Mouse (Mus musculus): ENCODE measurements around the gene Iqgap2. TPM values are rescaled to one million over a fixed set of nuclear protein-coding genes. Genes with fewer than 3 reads are reported as not detected.

The Iqgap2 gene
- polyA plus RNA-seq, 1 experiment: 12.7 TPM

DNA sequence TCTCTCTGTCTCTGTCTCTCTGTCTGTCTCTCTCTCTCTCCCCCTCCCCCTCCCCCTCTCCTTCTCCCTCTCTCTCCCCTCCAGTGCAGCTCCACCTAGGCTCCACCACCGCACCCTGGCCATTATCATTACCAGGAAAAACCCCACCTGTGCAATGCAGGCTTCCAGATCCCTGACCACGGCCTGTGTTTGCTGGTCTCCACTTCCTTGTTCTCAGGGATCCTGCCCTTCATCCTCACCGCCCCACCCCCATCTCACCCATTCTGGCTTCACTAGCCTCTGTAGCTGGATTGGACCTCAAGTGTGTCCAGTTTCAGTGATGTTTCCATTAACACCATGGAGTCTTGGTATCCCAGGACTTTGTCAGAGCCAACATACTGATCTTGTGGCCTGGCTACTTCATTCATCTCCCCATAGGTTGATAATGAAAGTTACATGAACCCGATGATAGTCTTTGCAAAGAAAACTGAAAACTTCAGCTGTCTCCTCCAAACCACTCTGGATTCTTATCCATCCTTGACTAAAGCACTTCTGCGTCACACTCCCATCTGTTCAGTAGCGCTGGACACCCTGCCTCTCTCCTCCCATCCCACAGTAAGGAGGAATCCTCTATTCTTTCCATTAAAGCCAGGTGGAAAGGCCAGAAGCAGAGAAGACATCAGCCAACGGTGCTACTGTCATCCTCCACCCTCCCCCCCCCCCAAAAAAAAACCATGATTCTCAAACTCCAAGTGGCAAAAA, 62.1 kb downstream of the Iqgap2 start:
- no peak for DNase-seq (ENCODE audit: low read depth)

DNA sequence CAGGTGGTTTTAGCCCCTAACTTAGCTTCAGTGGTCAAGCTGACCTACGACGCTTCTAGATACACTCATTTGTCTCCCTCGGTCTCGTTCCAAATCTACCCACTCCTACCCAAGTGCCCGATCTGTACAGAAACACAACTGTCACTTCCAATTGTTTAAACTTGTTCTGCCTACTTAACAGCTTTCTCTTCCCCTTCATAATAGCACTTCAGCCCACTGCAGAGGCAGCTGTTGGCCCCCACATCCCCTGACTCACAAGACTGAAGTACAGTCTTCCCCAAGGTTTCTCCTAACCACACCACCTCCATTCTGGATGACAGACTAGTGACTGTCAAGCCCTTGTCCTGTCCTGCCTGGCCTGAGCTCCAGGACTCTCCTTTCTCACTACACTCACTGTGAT, 63.1 kb downstream of the Iqgap2 start:
- no peak for DNase-seq (ENCODE audit: low read depth)

DNA sequence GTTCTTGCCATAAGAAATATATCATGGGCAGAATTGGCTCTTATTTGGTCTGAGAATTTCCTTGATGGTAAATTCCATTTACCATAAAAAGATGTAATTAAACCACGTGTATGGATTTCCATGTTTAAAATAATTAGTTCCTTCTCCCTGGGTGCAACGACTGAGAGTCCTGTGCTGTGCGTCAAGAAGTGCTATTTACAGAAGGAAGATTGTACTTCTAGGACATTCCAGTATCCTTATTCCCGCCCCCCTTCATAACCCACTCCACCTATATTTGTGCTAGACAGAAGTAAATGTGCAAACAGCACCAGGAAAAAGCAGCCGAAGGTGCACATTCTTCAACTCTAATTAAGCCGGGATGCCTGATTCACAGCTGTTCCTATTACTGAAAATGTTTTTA, 65.5 kb downstream of the Iqgap2 start:
- no peak for DNase-seq (ENCODE audit: low read depth)

DNA sequence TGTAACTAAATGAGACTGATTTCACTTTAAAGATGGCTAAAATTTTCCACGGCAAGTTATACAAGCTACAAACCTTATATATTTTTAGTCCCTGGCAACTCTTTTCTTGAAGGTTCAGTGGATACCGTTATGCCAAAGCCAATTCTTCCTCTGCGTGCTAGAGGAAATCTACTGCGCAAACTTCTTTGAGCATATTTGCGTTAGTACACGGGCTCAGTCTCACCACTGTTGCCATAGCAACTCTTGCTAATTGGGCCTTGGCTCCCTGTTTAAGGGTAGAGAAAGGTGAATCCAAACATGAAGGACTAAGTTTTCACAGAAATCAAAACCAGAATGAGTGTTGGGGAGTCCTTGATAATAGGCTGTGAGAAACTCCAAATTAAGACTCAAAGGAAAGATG, 68.8 kb downstream of the Iqgap2 start:
- DNase-seq (ENCODE audit: low read depth): no peak

DNA sequence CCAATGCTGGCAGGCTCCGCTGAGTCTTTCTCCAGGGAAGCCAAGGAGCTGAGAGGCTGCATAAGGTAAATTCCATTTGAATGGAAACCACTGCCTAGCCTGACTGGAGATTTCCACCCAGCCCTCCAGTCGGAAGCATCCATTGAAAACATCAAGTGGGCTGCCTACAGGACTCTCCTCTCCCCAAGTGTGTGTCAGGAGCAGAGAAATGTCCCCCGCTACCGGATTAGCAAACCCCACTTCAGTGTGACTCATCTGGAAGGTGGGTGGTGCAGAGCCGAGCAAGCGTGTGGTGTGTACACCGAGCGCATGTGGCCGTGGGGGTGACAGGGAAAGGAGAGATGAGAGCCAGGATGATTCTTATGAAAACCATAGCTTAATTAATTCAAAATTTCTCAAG, 71.7 kb downstream of the Iqgap2 start:
- no peak for DNase-seq (ENCODE audit: low read depth)

DNA sequence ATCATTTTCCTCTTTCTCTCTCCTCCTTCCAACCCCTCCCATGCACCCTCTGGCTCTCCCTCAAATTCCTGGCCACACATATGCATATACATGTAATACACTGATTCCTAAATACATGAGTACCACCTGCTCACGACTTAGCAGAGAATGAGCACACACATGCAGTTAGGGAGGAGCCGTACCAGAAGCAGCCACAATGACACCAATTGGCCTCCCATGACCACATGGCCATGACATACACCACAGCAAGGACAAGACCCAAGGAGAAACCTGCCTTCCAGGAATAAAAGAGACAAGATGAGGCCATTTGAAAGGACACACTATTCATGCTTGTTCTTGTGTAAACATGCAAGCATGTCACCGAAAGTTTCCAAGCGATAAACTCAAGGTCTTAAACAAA, 72.8 kb downstream of the Iqgap2 start:
- no peak for DNase-seq (ENCODE audit: low read depth)

DNA sequence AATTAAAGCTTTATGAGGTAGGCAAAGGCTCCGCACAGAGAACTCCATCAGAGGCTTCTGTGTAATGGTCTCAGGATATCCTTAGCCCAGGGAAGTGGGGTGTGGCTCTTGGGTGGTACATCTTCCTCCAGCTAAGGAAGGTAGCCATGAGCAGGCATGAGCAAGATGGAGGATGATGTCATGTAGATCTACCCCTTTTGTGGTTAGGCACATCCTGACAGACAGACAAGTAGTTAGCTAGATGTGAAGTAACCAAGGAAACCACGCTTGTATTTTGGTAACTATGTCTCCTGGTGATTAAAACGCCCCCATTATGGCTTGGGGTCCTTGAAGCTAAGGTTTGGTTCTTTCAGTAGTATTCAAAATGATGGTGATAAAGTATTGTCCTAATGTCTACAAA, 78.1 kb downstream of the Iqgap2 start:
- DNase-seq (ENCODE audit: low read depth): no peak

DNA sequence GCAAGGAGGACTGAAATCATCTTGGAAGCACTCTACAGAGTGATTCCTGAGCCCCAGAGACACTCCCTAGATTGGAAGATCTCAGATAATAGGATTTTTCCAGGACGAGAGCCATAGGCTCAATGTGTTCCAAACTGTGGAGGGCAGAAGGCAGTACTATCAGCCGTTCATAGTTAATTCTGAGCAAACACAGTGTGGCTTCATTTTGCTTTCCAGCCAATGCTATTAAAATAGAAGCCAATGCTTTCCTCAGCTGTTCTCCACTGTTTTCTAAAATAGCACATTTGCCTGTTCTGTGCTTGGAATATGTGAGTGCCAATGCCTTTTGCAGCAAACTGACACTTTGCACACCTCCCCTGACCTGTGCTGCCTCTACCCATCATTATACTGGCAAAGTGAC, 80.9 kb downstream of the Iqgap2 start:
- DNase-seq (ENCODE audit: low read depth): no peak

DNA sequence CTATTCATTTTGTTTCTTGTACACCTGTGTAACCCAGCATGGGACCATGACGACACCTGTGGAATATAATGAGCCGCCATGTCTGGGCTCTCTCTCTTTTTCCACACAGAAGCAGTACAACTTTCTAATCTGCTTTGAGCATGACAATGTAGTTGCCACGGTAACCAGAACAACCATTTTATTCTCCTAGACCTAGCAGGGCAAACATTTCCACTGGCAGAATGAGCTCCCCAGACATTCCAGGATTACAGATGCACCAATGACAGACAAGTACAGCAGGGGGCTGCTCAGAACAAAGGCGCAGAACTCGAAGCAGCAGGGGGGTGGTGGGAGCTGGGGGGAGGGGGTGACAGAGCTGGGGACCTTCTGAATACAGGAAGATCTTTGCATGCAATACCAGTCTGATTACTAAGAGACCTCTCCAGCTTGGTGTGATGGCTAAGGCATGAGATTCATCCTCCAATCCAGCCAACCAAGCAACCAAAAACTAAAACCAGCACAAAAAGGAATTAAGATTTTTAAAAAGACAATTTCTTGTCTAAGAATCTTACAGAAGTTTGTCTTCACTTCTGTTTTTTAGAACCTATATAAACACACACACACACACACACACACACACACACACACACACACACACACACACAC, 84.5 kb downstream of the Iqgap2 start:
- no peak for DNase-seq (ENCODE audit: low read depth)

DNA sequence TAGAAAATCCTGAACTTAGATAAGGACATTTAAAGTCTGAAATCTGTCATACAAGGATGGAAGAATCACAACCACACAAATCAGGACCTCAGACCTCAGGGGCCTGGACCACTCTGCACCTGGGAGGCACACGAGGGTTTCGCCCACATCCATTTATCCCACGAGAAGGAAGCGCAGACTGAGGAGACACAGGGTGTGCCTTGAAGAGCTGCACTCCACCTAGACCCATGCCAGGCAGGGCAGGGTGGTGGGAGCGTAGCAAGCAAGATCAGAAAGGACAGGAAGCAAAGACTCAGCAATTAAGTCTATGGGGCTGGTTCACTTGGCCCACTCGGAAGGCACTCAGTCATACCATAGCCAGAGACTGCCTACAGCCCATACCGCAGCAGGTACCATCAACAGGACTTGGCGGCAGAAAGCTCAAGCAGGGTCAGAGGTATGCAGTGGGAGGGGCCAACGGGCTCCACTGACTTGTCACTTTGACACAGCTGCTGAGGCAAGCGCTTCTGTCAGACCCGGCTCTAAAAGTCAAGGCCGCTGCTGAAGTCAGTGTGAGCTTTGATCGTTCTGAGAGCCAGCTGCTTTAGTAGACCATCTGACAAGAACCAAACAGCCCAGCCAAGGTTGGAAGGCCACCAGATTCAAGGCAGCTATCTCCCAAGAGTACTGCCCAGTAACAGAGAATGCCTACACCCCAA, 86.1 kb downstream of the Iqgap2 start:
- no peak for DNase-seq (ENCODE audit: low read depth)

DNA sequence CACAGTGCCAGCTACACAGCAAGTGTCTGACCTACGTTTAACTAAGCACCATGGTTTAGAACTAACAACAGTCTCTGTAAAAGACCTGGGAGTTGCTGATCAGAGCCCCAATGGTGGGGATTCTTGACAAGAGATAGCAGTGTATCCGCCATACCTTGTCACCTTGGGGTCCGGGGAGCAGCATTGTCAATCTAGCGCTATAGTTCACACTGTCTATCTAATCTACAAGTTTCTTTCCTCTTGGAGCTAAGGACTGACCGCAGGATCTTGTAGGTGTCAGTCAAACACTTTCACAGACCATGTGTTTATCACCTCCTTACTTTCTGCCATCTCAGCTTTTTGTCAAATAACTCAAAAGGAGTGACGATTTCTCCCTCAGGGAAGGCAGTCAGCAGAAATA, 87.6 kb downstream of the Iqgap2 start:
- no peak for DNase-seq (ENCODE audit: low read depth)

DNA sequence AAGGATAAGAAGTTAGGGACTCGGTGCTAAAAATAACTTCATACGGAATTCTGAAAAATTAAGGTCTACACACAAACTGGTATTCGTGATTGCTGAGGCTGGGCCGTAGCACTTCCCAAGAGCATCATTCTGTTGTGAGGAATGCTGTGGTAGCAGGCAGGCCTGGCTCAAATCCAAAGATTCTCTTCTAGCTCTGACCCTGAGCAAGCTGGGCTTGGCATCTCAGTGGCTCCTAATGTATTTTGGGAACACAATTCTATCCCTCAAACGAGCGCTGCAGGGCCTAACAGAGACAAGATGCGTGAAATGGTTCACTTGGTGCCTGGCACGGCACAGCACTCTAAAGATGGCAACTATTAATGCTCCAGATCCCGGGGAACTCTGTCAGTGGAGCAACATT, 90.8 kb downstream of the Iqgap2 start:
- no peak for DNase-seq (ENCODE audit: low read depth)

DNA sequence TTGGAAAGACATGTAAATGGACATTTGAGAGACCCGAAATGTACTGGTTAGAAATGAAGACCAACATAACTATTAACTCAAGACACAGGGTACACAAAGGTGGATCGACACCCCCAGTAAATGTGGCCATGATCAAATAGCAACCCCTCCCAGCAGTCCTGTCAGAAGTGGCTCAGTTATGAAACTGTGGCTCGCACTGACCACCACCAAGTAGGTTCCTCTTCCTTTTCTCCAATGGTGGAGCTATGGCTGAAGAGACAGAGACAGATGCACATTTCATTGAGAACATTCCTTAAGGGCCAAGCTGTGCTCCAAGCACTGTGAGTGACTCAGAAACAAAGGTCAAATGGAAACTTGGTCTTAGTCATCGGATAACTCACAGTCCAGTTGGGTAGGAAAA, 92.4 kb downstream of the Iqgap2 start:
- DNase-seq (ENCODE audit: low read depth): no peak

DNA sequence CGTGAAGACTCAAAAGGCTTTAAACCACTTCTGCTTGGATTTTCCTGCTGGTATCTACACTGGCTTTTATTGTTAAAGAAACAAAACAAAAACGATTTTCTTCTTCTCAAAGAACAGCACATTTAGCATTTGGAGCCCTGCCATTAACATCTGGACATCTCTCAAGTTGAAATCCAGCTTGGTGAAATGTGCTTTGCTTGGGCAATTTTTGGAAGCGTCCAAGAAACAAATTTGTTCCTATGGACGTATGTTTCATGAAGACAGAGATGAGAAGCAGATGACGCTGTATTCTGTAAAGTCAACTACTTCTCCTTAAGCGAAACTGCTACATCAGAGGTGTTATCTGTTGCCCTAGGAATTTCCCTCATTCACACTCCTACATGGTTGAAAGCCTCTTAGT, 93.0 kb downstream of the Iqgap2 start:
- DNase-seq (ENCODE audit: low read depth): no peak

DNA sequence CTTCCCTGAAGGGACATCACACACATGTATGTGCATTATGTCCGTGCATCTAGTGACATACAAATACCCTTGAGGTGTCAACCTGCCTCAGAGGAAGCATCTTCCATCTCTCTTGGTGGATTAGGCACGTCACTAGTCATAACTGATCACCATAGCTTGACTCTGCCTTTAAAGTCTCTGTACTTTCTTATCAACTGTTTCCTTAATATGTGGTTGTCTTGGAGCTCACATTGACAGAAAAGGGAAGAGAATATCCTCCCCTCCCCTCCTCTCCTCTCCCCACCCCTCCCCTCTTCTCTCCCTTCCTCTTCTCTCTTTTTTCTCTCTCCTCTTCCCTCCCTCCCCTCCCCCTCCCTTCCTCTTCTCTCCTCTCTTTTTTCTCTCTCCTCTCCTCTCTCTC, 94.2 kb downstream of the Iqgap2 start:
- no peak for DNase-seq (ENCODE audit: low read depth)

DNA sequence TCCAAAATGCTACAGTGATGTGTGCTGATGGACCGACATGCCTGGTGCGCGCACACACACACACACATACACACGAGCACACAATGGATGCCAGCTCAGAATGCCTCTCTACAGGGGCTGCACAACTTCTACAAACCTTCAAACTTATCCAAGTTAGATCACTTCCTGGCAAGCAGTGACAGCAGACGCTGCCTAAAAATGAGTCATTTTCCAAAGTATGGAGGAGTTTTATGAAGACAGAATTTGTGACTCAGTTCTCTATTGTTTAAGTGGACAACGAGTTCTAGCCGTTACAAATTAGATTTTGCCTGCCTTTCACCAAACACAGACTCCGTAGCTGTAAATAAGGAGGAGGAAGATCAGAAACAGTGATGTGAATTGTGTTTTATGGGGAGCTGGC, 97.4 kb downstream of the Iqgap2 start:
- DNase-seq (ENCODE audit: low read depth): no peak

DNA sequence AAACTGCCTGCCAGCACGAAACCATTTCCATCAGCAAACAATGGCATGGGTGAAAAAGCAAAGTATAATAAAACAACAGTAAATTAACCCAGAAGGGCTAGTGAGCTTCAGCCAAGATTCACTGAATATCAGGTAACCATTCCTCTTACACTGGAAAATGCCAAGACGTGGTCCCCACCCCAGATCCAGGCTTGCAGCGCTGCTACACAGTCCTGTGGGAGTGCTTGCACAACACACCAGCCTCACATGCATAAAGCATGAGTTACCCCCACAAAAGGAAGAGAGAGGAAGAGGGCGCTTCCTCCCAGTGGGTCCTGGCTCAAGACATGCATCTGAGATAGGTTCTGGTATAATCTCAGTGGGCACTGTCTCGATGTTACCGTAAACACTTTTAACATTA, 100.8 kb downstream of the Iqgap2 start:
- no peak for DNase-seq (ENCODE audit: low read depth)

DNA sequence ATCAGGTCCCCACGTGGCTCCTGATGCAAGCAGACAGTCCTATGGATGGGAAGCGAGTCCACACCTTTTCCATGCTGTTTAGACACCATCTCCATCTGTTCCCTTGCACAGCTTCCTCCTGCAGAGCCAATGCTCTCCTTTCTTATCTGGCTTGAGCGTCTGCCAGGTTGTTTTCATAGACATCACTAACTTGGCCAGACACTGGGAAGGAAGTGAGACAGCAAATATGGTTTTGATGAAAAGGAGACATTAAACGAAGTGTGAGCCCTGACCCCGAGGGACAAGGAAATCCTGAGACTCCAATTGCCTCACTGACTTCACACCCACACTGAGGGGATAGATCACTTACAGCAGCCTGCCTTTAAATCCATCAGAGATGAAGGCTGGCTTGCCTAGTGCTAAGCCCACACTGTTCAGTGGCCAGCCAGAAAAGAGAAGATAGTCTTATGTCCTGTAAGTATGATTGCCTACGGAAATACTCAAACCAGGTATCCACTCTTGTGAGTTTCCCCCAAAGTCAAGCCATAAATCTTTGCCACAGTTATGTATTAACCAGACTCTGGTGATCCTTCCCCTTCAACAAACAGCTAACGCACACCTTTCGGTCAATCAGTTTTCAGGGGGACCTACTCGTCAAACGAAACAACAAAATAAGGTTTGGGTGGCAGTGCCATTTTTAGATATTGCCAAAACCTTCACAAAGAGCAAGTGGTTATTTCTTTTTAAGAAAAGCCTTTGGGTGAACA, 102.9 kb downstream of the Iqgap2 start:
- DNase-seq (ENCODE audit: low read depth): no peak

DNA sequence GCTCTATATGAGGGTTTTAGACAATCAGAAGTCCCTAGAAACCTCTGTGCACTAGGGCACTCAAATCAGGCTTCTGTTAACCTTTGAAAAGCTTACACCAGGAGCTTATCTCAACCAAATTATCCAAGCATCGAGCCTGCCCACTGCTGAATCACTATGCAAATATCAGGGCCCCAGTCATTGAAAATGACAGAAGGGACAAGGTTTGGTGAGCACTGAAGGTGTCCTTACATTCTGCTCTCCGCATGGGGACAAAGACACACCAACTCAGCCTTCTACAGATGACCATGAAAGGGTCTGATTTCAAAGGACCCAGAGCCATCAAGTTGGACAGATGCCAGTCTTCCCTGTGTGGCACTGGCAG, 108.8 kb downstream of the Iqgap2 start:
- DNase-seq (ENCODE audit: low read depth): no peak

DNA sequence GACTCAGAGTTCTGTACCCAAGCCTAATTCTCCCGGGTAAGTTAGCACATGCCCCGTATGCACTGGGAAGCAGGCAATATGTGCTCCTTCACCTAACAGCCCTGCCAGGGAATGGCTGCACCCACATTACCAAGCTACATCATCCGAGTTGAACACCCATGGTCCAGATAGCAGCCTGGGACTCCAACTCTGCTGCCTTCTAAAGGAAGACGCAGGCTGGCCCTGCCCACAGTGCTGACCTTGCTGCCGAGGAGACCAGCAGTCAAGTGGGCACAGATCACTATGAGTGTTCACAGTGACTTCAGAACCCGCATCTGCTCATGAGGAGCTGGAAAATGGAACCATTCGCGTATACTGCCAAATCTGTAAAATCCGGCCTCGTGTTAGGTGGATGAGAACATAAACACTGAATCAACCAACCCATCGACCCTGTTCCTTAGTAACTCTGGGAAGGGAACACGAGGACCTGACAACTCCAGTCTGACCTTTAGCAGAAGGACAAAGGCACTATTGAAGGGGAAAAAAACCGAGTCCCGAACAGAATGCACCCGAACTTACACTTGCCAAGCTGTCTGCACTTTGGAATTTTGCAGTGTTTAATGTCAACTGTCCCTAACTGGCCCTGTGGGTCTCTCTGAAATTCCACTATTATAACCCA, 109.3 kb downstream of the Iqgap2 start:
- no peak for DNase-seq (ENCODE audit: low read depth)

DNA sequence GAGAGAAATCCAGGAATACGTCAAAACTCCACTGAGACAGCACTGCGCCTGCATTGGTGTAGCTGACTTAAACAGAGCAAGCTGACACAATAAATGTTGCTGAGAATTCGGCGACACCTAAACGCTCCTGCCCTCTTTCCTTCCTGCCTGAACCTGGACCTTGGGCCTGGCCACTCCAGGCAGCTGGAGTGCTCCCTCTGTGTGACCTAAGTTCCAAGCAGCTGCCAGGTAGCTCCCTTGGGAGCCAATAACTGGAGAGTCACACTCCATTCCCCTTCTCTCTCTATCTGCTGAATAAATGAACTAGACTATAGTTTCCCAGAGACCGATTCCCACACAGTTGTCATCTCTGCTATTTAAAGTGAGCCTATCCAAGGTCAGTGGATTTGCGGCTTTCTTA, 111.7 kb downstream of the Iqgap2 start:
- DNase-seq (ENCODE audit: low read depth): no peak

DNA sequence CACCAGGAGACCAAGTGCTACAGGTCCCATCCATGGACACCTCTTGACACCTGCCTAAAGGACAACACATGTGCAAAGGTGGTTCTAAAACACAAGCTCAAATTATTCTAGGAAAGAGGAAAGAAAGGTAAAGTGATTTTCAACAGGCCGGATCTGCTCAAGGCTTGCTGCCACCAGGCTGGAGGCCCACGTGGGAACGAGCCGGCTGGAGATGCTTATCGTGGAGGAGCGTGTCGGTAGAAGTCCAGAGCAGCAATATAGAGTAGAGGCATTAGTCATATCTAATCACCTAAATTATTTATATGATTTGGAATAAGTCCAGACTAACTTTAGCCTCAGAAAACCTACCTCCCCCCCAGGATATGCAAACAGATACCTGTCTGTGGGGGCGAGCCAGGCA, 112.5 kb downstream of the Iqgap2 start:
- DNase-seq (ENCODE audit: low read depth): no peak
